Mouse (Mus musculus): ENCODE measurements around the gene Ppp1r36.

DNA sequence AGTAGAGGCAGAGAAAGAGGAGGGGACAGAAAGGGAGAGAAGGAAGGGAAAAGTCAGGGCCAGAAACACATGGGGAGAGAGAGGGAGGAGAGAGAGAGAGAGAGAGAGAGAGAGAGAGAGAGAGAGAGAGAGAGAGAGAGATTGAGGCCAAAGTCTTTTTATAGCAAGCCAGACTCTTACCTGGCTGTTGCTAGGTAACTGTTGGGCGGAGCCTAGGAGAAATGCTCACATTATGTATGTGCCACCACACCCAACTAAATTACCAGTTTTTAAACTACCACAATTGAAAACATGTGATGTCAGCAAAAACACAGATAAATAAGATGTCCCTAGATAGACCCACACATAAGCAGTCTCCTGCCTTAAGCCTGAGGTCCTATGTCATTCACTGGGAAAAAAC, 58.8 kb downstream of the Ppp1r36 start:
- TF ChIP-seq CTCF (IDR thresholded peaks at IDR 0.05; ENCODE audit: insufficient read depth, low read length), result no peak
- no peak for TF ChIP-seq POLR2A (IDR thresholded peaks at IDR 0.05; ENCODE audit: borderline replicate concordance, extremely low read depth, low read depth, low read length)

Measured in lung, adult 2 months (tissue).